Mouse (Mus musculus) CH12.LX (cell line): ENCODE results near the gene Pcnx.

Experiments
- MAX ChIP-seq: IDR thresholded peaks from 2 replicates; pipeline ENCODE4 v1.6.1; 2011; ENCODE audit warnings: low read length, improper control_type of control experiment
- MAZ ChIP-seq: IDR thresholded peaks from 2 replicates; pipeline ENCODE4 v1.6.1; 2012; ENCODE audit warnings: low read depth, mild to moderate bottlenecking, inconsistent platforms, low read length, improper control_type of control experiment, moderate library complexity
- MXI1 ChIP-seq: IDR thresholded peaks from 2 replicates; pipeline ENCODE4 v1.6.1; 2011; ENCODE audit warnings: mild to moderate bottlenecking, low read depth, low read length, improper control_type of control experiment
- TBP ChIP-seq: conservative IDR thresholded peaks from 2 replicates; pipeline ENCODE4 v1.6.1; 2011; ENCODE audit warnings: low read depth, low read length, improper control_type of control experiment
- ZMIZ1 ChIP-seq: IDR thresholded peaks from 2 replicates; pipeline ENCODE4 v1.6.1; 2012; ENCODE audit warnings: low read depth, mild to moderate bottlenecking, inconsistent platforms, low read length, improper control_type of control experiment
- ZNF384 ChIP-seq: IDR thresholded peaks from 2 replicates; pipeline ENCODE4 v1.6.1; 2012; ENCODE audit warnings: low read depth, low read length, improper control_type of control experiment, inconsistent platforms

GRCm38 (mm10) chr12:81837463-81837862 lies 22.4 kb upstream of the Pcnx start:
- TF ChIP-seq ZNF384, result no peak
- no peak for TF ChIP-seq MAX
- no peak for TF ChIP-seq MXI1
- no peak for TF ChIP-seq TBP
- TF ChIP-seq MAZ, result no peak
- no peak for TF ChIP-seq ZMIZ1
